Mouse (Mus musculus) forebrain, embryonic 13.5 days (tissue): Measurements from ENCODE around the gene Aco2. TPM values are rescaled to one million over a fixed set of nuclear protein-coding genes. Genes with fewer than 3 reads are reported as not detected.

Source experiments
- ATAC-seq: fragments of 200-750 bp; cut with Nextera tagmentation; 2 replicates; pipeline ENCODE4 v1.8.0; 2017
- H3K27ac ChIP-seq: fragments of 300-500 bp; sonication (generic); 2 replicates; pipeline ENCODE4 v1.5.1; 2015; ENCODE audit warnings: inconsistent platforms, mild to moderate bottlenecking, moderate library complexity
- H3K27me3 ChIP-seq: fragments of 300-500 bp; sonication (generic); 2 replicates; pipeline ENCODE4 v1.6.1; 2015; ENCODE audit warnings: mild to moderate bottlenecking, inconsistent platforms
- H3K36me3 ChIP-seq: fragments of 300-500 bp; sonication (generic); 2 replicates; pipeline ENCODE4 v1.6.1; 2015; ENCODE audit warnings: mild to moderate bottlenecking, inconsistent platforms; ENCODE audit not compliant: poor library complexity, severe bottlenecking
- H3K4me1 ChIP-seq: fragments of 300-500 bp; sonication (generic); 2 replicates; pipeline ENCODE4 v1.6.1; 2015; ENCODE audit warnings: inconsistent platforms
- H3K4me2 ChIP-seq: fragments of 300-500 bp; sonication (generic); 2 replicates; pipeline ENCODE4 v1.6.1; 2015; ENCODE audit warnings: inconsistent platforms, mild to moderate bottlenecking, moderate library complexity
- H3K4me3 ChIP-seq: fragments of 300-500 bp; sonication (generic); 2 replicates; pipeline ENCODE4 v1.5.1; 2015; ENCODE audit warnings: mild to moderate bottlenecking, inconsistent platforms
- H3K9ac ChIP-seq: fragments of 300-500 bp; sonication (generic); 2 replicates; pipeline ENCODE4 v1.6.1; 2015; ENCODE audit warnings: mild to moderate bottlenecking, inconsistent platforms
- H3K9me3 ChIP-seq: fragments of 300-500 bp; sonication (generic); replicated peaks from 2 replicates; pipeline ENCODE4 v1.6.1; 2016; ENCODE audit warnings: inconsistent platforms
- WGBS: fragments of 180-500 bp; shearing (Covaris S2); methylation state at CpG from one replicate; pipeline ENCODE4 v1.1.7; 2015; 5-methylcytosine and 5-hydroxymethylcytosine counted together
- polyA plus RNA-seq: library from polyadenylated mRNA; unstranded; fragments of >200 nt; fragmentation: Nextera tagmentation; extraction: Ambion mirVana; gene quantifications from 2 replicates; pipeline ENCODE4 v1.2.1, GENCODE M21; 2015

Gene Aco2
- polyA plus RNA-seq, 1 experiment from 2014 or later = 202 TPM

DNA sequence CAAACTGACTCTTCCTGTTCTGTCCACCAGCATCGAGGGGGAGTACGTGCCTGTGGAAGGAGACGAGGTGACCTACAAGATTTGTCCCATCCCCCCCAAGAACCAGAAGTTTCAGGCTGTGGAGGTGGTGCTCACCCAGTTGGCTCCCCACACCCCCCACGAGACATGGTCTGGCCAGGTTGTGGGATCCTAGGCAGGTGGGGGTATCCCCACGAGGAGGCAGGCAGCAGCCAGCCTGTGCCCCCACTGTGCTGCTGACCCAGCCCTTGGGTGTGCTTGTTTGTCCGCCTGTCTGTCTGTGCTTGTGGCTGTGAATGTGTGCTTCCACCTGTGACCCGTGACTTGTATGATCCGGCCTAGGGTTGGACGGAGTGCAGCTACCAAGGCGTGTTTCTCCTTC, 77.0 kb downstream of the Aco2 start:
- Histone ChIP-seq H3K36me3 (peaks cover 67% of the 10 kb centered on the region), H3K4me1 (no peaks in the 10 kb centered on the region)
- ATAC-seq = no peak

DNA sequence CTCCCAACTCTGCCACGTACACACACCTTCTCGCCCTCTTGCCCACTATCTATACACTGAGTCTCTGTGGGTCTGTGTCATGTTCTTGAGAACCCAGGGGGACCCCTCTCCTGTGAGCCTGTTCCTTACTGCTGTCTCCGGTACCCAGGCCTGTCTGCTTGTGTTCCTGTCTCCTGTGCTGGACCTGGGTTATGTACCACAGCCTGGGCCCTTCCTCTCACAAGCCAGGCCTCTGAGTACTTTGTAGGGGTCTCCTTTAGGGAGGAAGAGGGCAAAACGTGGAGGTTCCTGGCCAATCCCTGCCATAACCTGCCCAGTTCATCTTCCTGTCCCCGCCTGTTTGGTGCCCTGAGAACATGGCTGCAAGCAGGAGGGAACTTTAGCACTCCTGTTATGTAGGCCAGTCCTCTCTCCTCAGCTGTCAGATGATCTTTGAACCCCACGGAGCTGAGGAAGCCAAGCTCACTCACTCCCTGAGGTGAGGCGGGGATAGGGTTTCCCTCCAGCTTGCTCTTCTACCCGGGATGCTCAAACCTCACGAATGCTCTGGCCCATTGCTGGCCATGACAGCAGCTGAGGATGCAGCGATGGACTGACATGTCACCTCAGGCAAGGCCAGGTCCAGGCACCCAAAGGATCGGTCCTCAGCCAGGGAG, 77.5 kb downstream of the Aco2 start:
- no peak overlapping the region for H3K9ac ChIP-seq
- ATAC-seq = no peak
- no peaks in the 10 kb centered on the region for H3K27me3 ChIP-seq
- no peak overlapping the region for H3K4me2 ChIP-seq
- peaks cover 72% of the 10 kb centered on the region for H3K36me3 ChIP-seq
- H3K4me3 ChIP-seq = no peak overlapping the region
- H3K27ac ChIP-seq = no peak overlapping the region
- H3K9me3 ChIP-seq = no peaks in the 10 kb centered on the region
- WGBS = 69% methylated on average over 11 of the region's 11 CpGs
- no peaks in the 10 kb centered on the region for H3K4me1 ChIP-seq

More for the DNA sequence above, 77.0 kb downstream of the Aco2 start:
- Histone ChIP-seq H3K9ac (no peak overlapping the region), H3K4me3 (no peak overlapping the region), H3K27me3 (no peaks in the 10 kb centered on the region), H3K4me2 (no peak overlapping the region), H3K27ac (no peak overlapping the region), H3K9me3 (no peaks in the 10 kb centered on the region)
- WGBS = 86% methylated on average over 10 of the region's 10 CpGs

GRCm38 (mm10) chr15:81950716-81951115, 78.6 kb downstream of the Aco2 start:
- Histone ChIP-seq H3K4me2 (no peak overlapping the region), H3K9ac (no peak overlapping the region), H3K4me1 (no peaks in the 10 kb centered on the region), H3K4me3 (no peak overlapping the region), H3K9me3 (no peaks in the 10 kb centered on the region), H3K36me3 (peaks cover 83% of the 10 kb centered on the region), H3K27ac (no peak overlapping the region), H3K27me3 (no peaks in the 10 kb centered on the region)
- WGBS = 92% methylated on average over 5 of the region's 5 CpGs
- no peak for ATAC-seq

- ATAC-seq = no peak
- Histone ChIP-seq H3K4me1 (no peaks in the 10 kb centered on the region), H3K4me2 (no peak overlapping the region), H3K4me3 (no peak overlapping the region), H3K36me3 (peaks cover 87% of the 10 kb centered on the region), H3K27ac (no peak overlapping the region), H3K9me3 (no peaks in the 10 kb centered on the region), H3K27me3 (no peaks in the 10 kb centered on the region), H3K9ac (no peak overlapping the region)
- 93% methylated on average over 9 of the region's 9 CpGs for WGBS
These were observed 79.0 kb downstream of the Aco2 start for GRCm38 (mm10) chr15:81951159-81951558.

DNA sequence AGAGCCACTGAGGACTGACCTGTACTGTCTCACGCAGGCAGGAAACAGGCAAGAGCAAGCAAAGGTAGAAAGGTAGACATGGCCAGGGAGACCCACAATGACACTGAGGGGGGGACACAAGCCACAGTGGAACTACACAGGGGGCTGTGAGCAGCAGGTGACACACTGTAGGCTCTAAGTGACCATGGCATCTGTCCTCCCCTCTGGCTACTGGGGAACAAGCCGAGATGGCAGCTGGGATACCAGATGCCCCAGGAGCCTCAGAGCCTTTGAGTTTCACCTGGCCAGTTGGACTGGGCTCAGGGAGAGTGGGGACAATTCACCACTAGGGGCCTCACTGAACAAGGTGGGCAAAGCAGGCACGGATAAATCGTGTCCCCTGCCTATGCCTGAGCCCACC, 80.2 kb downstream of the Aco2 start:
- no peak overlapping the region for H3K27ac ChIP-seq
- H3K4me2 ChIP-seq = no peak overlapping the region
- no peak for ATAC-seq
- H3K4me1 ChIP-seq = no peaks in the 10 kb centered on the region
- WGBS = 79% methylated on average over 4 of the region's 4 CpGs
- no peaks in the 10 kb centered on the region for H3K27me3 ChIP-seq
- no peak overlapping the region for H3K9ac ChIP-seq
- H3K36me3 ChIP-seq = peaks cover 78% of the 10 kb centered on the region
- no peaks in the 10 kb centered on the region for H3K9me3 ChIP-seq
- no peak overlapping the region for H3K4me3 ChIP-seq

- H3K27me3 ChIP-seq = no peaks in the 10 kb centered on the region
- no peak overlapping the region for H3K4me3 ChIP-seq
- H3K9ac ChIP-seq = no peak overlapping the region
- WGBS = 95% methylated on average over 9 of the region's 9 CpGs
- peaks cover 4% of the 10 kb centered on the region; the same call in 1 of the 2 replicates for H3K4me1 ChIP-seq
- H3K4me2 ChIP-seq = no peak overlapping the region
- no peak for ATAC-seq
- no peak overlapping the region for H3K27ac ChIP-seq
- peaks cover 61% of the 10 kb centered on the region for H3K36me3 ChIP-seq
- H3K9me3 ChIP-seq = no peaks in the 10 kb centered on the region
These were observed 82.1 kb downstream of the Aco2 start for GRCm38 (mm10) chr15:81954151-81954583.

- 91% methylated on average over 6 of the region's 6 CpGs for WGBS
- Histone ChIP-seq H3K27ac (no peak overlapping the region), H3K4me2 (no peak overlapping the region), H3K4me3 (no peak overlapping the region), H3K36me3 (peaks cover 56% of the 10 kb centered on the region), H3K27me3 (no peaks in the 10 kb centered on the region), H3K9me3 (no peaks in the 10 kb centered on the region), H3K4me1 (peaks cover 8% of the 10 kb centered on the region; the same call in 1 of the 2 replicates), H3K9ac (no peak overlapping the region)
- ATAC-seq = no peak
These were observed 82.6 kb downstream of the Aco2 start for GRCm38 (mm10) chr15:81954716-81955115.

DNA sequence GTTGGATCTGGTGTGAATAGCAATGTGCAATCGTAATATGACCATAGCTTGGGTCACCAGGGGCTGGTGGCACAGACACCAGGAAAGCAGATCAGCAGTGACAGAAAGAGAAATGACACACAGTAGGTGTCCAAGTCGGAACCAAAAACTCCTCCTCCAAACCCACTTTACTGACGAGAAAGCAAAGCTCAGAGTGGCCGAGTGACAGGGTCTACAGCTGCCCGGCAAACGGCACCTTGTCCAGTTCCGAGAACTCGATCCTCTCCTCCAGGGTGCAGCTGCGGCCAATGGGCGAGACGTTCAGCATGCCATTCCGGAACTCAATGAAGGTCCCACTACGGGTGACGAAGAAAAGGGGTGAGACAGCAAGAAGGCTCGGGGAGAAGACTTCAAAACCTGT, 83.3 kb downstream of the Aco2 start:
- peaks cover 49% of the 10 kb centered on the region for H3K36me3 ChIP-seq
- 95% methylated on average over 15 of the region's 15 CpGs for WGBS

DNA sequence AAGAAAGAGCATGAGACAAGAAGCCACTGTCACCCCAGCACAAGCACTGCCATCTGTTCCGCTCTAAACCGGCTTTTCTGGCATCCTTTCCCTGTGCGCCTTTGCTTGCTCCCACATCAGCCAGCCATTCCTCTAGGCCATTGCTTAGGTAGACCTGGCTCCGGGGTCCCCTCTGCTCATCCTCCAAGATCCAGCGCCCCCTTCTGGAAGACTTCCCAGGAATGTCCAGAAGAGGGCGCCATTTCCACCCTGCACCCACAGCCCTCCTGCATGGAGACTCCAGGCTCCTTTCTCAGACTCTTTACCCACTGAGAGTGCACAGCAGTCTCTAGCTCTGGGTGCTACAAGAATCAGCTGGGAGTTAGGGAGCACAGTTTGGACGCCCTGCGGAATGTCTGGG, 84.3 kb downstream of the Aco2 start:
- WGBS = 51% methylated on average over 8 of the region's 8 CpGs
- H3K36me3 ChIP-seq = peaks cover 38% of the 10 kb centered on the region
- ATAC-seq = no peak
- no peak overlapping the region for H3K9ac ChIP-seq
- no peak overlapping the region for H3K4me3 ChIP-seq
- no peaks in the 10 kb centered on the region for H3K27me3 ChIP-seq
- peaks cover 18% of the 10 kb centered on the region for H3K4me1 ChIP-seq
- H3K9me3 ChIP-seq = no peaks in the 10 kb centered on the region
- H3K27ac ChIP-seq = no peak overlapping the region
- H3K4me2 ChIP-seq = no peak overlapping the region

More for the DNA sequence above, 83.3 kb downstream of the Aco2 start:
- Histone ChIP-seq H3K9ac (no peak overlapping the region), H3K4me1 (peaks cover 14% of the 10 kb centered on the region), H3K27me3 (no peaks in the 10 kb centered on the region), H3K4me2 (no peak overlapping the region), H3K4me3 (no peak overlapping the region), H3K27ac (no peak overlapping the region), H3K9me3 (no peaks in the 10 kb centered on the region)
- no peak for ATAC-seq

- Histone ChIP-seq H3K9me3 (no peaks in the 10 kb centered on the region), H3K27ac (no peak overlapping the region), H3K4me1 (peaks cover 18% of the 10 kb centered on the region), H3K27me3 (no peaks in the 10 kb centered on the region), H3K36me3 (peaks cover 29% of the 10 kb centered on the region), H3K9ac (no peak overlapping the region), H3K4me2 (no peak overlapping the region), H3K4me3 (no peak overlapping the region)
- no peak for ATAC-seq
- 90% methylated on average over 11 of the region's 11 CpGs for WGBS
These were observed 85.5 kb downstream of the Aco2 start for GRCm38 (mm10) chr15:81957598-81957997.

DNA sequence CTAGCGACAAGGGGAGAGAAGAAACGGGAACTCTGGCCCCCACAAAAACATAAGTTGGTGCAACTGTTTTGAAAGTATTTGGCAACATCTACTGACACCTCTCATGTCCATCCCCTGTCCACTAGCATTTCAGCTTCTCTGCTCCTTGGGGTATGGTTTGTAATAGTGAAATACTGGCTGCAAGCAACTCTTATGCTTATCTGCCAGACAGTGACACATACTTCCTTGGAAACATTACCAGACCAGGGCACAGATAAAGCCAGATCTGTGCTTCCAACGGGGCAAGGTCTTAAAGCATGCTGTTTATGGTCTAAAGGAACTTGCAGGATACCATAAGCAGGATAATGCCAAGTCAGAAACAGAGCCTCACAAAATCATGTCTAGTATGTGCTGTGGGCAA, 86.8 kb downstream of the Aco2 start:
- Histone ChIP-seq H3K27ac (no peak overlapping the region), H3K4me1 (peaks cover 18% of the 10 kb centered on the region), H3K4me2 (no peak overlapping the region), H3K36me3 (peaks cover 22% of the 10 kb centered on the region), H3K27me3 (no peaks in the 10 kb centered on the region), H3K9me3 (no peaks in the 10 kb centered on the region), H3K4me3 (no peak overlapping the region), H3K9ac (no peak overlapping the region)
- 93% methylated on average over 3 of the region's 3 CpGs for WGBS
- no peak for ATAC-seq

DNA sequence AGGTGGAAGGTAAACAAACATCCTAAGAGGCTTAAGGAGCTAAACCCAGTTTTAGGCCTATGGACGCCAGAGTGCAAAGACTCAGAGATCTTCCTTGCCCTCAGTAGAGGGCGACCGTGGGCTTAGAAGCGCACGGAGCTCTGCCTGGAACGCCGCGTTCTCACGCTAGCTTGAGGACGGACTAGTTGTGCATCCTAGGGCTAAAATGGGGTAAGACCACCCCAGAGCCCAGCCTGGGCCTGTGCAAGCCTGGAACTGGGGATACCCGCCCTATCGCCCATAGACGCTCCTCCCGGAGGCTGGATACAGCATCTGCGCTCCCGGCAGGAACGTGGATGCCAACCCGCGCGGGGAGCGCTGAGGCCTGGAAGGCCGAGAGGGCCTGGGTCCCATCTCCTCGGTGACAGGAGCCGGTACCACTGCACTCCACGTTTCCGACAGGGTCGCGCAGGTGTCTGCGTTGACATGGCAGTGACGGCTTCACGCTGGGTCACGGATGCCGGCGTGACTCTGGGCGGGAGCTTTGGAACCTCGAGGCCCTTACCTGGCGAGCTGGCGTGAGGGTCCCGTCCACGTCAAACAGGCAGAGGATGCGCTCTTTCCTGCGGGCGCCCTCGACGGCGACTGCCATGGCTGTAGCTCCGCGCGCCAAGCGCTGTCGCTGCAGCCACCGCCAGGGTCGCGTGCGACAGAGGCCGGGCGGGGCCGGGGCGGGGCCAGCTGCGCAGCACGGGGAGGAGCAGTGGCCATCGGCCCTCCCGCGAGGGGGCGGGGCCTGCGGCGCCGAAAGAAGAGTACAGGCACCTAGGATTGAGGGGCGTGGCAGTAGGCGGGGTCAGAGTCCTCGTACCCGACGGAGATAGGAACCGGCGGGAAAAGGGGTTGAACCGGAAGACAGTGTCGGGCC, 88.3 kb downstream of the Aco2 start, which contains the start of gene Pmm1:
TSS of gene Pmm1 (minus strand) at position 760 of the 907 bp plus-strand sequence.
- peak within 1 kb of the TSS; percentile 91 for H3K27ac ChIP-seq
- H3K27me3 ChIP-seq = no peaks in the 10 kb centered on the region
- peak within 1 kb of the TSS; percentile 65 for H3K4me3 ChIP-seq
- WGBS = under 1% methylated on average over 64 of the region's 77 CpGs
- H3K9me3 ChIP-seq = no peaks in the 10 kb centered on the region
- H3K4me2 ChIP-seq = peak within 1 kb of the TSS; percentile 98
- peaks cover 7% of the 10 kb centered on the region for H3K36me3 ChIP-seq
- H3K9ac ChIP-seq = peak within 1 kb of the TSS; percentile 78
- H3K4me1 ChIP-seq = peaks cover 18% of the 10 kb centered on the region
- ATAC-seq = peak; percentile 97
